Mouse (Mus musculus): ENCODE data around the gene Tmcc2.
A peak's percentile ranks its signal among the peaks of the same experiment; 100 is the strongest.

The Tmcc2 gene

GRCm38 (mm10) chr1:132315889-132316624 is 75.0 kb downstream of the Tmcc2 start, which contains the start of gene Nuak2:
Gene Nuak2 (plus strand): TSS chr1:132316126.
- DNase-seq (ENCODE audit: low read depth, low spot score), result peak; percentile 92

- peak; percentile 89 for DNase-seq (ENCODE audit: low read depth, low spot score)
These were observed 78.4 kb downstream of the Tmcc2 start for GRCm38 (mm10) chr1:132312703-132313102.

- DNase-seq (ENCODE audit: low read depth, low spot score), result no peak
These were observed 79.0 kb downstream of the Tmcc2 start for GRCm38 (mm10) chr1:132312043-132312442.

GRCm38 (mm10) chr1:132311174-132311859 is 79.8 kb downstream of the Tmcc2 start:
- no peak for DNase-seq (ENCODE audit: low read depth, low spot score)

- DNase-seq (ENCODE audit: low read depth, low spot score), result no peak
These were observed 80.3 kb downstream of the Tmcc2 start for GRCm38 (mm10) chr1:132310754-132311153.

GRCm38 (mm10) chr1:132308674-132309073 is 82.4 kb downstream of the Tmcc2 start:
- no peak for DNase-seq (ENCODE audit: low read depth, low spot score)

GRCm38 (mm10) chr1:132307962-132308361 is 83.1 kb downstream of the Tmcc2 start:
- no peak for DNase-seq (ENCODE audit: low read depth, low spot score)

GRCm38 (mm10) chr1:132306808-132307207 is 84.3 kb downstream of the Tmcc2 start:
- DNase-seq (ENCODE audit: low read depth, low spot score), result no peak
